Mouse (Mus musculus) cortical plate, adult 2 months (tissue): ENCODE measurements around the gene Gm572. TPM values are rescaled to one million over a fixed set of nuclear protein-coding genes. Genes with fewer than 3 reads are reported as not detected.

Experiments
- H3K27ac ChIP-seq: fragments of 200-500 bp; 2 replicates; pipeline ENCODE4 v1.5.1; 2012; ENCODE audit warnings: low read length, control low read depth, inconsistent platforms; ENCODE audit not compliant: insufficient read depth
- H3K4me1 ChIP-seq: fragments of 200-500 bp; 2 replicates; pipeline ENCODE4 v1.6.1; 2011; ENCODE audit warnings: low read length; ENCODE audit not compliant: control insufficient read depth, insufficient read depth
- H3K4me3 ChIP-seq: fragments of 200-500 bp; 2 replicates; pipeline ENCODE4 v1.5.1; 2011; ENCODE audit warnings: mild to moderate bottlenecking, low read length, control low read depth; ENCODE audit not compliant: insufficient read depth
- CTCF ChIP-seq: fragments of 200-500 bp; IDR thresholded peaks from 2 replicates; pipeline ENCODE4 v1.5.1; 2011; ENCODE audit warnings: mild to moderate bottlenecking, control low read depth, low read length; ENCODE audit not compliant: insufficient read depth; ENCODE audit errors: extremely low read depth
- POLR2A ChIP-seq: fragments of 200-500 bp; IDR thresholded peaks from 2 replicates; pipeline ENCODE4 v1.6.1; 2011; ENCODE audit warnings: mild to moderate bottlenecking, low read length, control low read depth; ENCODE audit not compliant: insufficient read depth; ENCODE audit errors: extremely low read depth
- polyA plus RNA-seq: library from polyadenylated mRNA; depleted of rRNA; stranded (reverse); fragments of >200 nt; gene quantifications from 2 replicates; pipeline ENCODE4 v1.2.3, GENCODE M21; 2012

The Gm572 gene
- polyA plus RNA-seq, 1 experiment = not detected

DNA sequence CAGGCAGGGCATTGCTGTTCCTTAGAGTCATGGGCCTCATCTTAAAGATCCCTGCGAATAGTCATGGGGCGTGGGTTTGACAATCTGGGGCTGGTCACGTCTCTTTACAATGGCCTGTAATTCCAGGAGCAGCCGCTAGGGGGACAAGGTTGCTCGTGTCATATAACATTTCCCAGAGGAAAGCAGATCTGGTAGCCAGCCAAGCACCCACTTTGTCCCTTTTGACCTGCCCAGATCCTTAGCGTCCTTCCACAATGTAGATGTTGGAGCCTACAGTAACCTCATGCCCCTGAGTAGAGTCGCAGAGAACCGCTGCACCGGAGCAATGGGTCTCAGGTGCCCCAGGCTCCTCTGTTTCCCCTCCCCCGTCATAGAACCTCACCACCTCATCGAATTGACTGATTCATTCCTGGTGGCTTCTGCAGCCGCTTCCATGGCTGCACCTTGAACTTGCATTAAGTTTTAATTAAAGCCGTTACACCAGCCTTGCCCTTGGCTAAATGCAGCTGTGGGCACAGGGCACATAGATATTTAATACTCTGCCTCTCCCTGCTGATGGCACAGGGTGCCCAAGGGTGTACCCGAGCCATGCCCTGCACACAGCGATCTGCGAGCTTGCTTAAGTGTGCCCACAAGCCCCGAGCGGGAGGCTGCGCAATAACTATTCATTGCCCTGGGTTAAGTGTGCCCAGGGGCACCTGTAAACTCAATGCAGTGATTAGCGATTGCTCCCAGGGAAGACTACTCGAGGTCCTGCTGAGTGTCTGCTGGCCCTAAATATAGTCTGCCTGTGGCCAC is 19.2 kb downstream of the Gm572 start:
- no peak for TF ChIP-seq POLR2A
- TF ChIP-seq CTCF = peak; percentile 66
- Histone ChIP-seq H3K4me1 (no peaks in the 10 kb centered on the region), H3K4me3 (no peak overlapping the region), H3K27ac (no peak overlapping the region)

GRCm38 (mm10) chr4:148663326-148663725 is 20.2 kb downstream of the Gm572 start:
- no peak for TF ChIP-seq CTCF
- no peak for TF ChIP-seq POLR2A
- Histone ChIP-seq H3K4me1 (no peaks in the 10 kb centered on the region), H3K27ac (no peak overlapping the region), H3K4me3 (no peak overlapping the region)

- TF ChIP-seq POLR2A = no peak
- TF ChIP-seq CTCF = no peak
- no peak overlapping the region for H3K27ac ChIP-seq
- no peak overlapping the region for H3K4me3 ChIP-seq
- H3K4me1 ChIP-seq = no peaks in the 10 kb centered on the region
Measured at GRCm38 (mm10) chr4:148664021-148664420, 20.9 kb downstream of the Gm572 start.

DNA sequence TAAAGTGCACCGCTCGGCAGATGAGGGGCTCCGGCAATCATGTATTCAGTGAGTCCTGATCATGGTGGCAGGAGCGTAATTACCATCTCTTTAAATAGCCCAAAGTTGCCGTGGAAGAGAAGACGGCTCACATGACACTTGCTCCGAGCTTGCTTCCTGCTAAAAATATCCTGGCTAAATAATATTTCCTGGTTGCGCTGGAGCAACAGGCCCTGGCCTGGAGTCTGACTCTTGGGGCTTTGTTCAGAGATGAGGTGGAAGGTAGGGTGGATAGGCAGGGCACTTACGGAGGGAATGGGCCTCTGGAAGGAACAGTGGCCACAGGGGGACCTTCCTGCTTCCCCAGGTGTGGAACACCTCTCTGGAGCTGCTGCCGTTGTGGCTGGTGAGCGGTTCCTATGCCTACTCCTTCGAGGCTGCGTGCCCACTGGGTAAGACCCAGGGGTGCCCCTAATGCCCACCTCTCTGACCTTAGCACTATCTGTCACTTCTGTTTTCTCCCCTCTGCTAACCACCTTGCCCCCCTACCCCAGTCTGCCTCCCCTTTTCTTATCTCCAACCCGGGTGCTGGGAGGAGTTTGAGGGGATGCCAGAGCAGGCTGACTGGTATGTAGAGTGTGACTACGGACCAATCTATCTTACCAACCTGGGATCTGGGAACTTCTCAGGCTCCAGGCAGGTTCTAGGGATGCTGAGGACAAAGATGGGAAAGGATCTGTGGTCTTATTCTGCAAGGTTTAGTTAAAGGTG is 24.1 kb downstream of the Gm572 start:
- TF ChIP-seq CTCF = no peak
- H3K27ac ChIP-seq = no peak overlapping the region
- no peaks in the 10 kb centered on the region for H3K4me1 ChIP-seq
- no peak overlapping the region for H3K4me3 ChIP-seq

- no peak for TF ChIP-seq CTCF
- TF ChIP-seq POLR2A = no peak
- Histone ChIP-seq H3K4me1 (no peaks in the 10 kb centered on the region), H3K4me3 (no peak overlapping the region), H3K27ac (no peak overlapping the region)
Measured at GRCm38 (mm10) chr4:148671230-148671947, 28.3 kb downstream of the Gm572 start.

GRCm38 (mm10) chr4:148675043-148675442 is 31.9 kb downstream of the Gm572 start:
- TF ChIP-seq CTCF (no peak), POLR2A (no peak)
- no peak overlapping the region for H3K27ac ChIP-seq
- H3K4me3 ChIP-seq = no peak overlapping the region
- no peaks in the 10 kb centered on the region for H3K4me1 ChIP-seq

- no peak for TF ChIP-seq CTCF
- Histone ChIP-seq H3K4me1 (no peaks in the 10 kb centered on the region), H3K27ac (no peak overlapping the region), H3K4me3 (no peak overlapping the region)
Measured at GRCm38 (mm10) chr4:148676188-148676960, 33.3 kb downstream of the Gm572 start.

DNA sequence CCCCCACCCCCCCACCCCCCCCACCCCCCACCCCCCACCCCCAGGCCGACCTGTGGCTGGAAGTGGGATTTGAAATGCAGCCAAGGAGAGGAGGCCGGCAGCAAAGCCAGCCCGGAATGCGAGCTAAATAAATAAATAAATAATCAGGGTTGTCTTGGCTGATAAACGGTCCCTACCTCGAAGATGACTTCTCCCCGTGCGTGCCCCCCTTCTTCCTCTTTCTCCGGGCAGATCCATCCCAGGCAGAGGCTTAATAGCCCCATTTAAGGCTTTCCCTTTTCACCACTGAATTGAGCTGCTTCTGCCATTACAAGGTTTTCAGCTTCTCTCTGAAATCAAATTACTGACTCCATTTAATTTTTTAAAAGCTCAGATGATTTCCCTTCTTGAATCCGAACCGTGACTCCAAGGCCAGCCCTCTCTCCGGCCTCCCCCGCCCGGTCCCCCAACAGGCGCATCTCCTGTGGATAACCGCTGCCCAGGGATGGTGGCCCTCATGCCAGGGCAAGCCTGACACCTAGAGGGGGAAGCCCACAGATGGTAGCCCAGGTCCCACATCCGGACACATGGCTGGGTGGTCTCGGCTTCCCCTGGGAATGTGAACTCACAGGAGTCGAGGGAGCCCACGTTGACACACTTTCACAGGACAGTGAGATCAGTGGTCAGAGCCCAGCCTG is 34.0 kb downstream of the Gm572 start:
- Histone ChIP-seq H3K4me3 (no peak overlapping the region), H3K4me1 (no peaks in the 10 kb centered on the region), H3K27ac (no peak overlapping the region)
- no peak for TF ChIP-seq CTCF
- TF ChIP-seq POLR2A = no peak

DNA sequence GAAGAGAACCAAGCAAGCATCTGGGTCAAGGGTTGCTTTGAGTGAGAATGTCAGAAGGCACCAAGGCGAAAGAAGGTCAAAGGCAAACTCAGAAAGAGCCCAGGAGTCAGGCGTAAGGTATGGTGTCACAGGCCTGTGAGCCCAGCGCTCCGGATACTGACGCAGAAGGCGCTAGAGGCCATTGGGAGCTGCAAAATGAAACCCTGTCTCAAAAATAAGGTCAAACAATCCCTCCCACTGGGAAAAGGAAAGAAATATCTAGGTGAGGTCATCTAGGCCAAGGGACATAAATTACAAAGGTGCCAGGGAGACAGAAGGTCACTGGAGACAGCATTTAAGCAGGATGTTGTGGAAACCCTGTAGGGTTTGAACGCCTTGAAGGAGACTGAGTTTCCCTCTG is 35.0 kb downstream of the Gm572 start:
- H3K27ac ChIP-seq = no peak overlapping the region
- H3K4me3 ChIP-seq = no peak overlapping the region
- H3K4me1 ChIP-seq = no peaks in the 10 kb centered on the region
- no peak for TF ChIP-seq POLR2A
- no peak for TF ChIP-seq CTCF

- Histone ChIP-seq H3K4me1 (no peaks in the 10 kb centered on the region), H3K4me3 (no peak overlapping the region), H3K27ac (no peak overlapping the region)
- TF ChIP-seq POLR2A (no peak), CTCF (no peak)
Measured at GRCm38 (mm10) chr4:148680505-148681067, 37.5 kb downstream of the Gm572 start.
